Mouse (Mus musculus) cerebellum, postnatal 10 days (tissue): ENCODE measurements around the gene Fam122b.

ENCODE experiments used
- DNase-seq, 2 experiments: peaks; one replicate each; pipeline ENCODE4 v3.0.0; 2021; ENCODE audit warnings: mixed read lengths in 2 of 2

Fam122b gene

GRCm38 (mm10) chrX:53197681-53198080 is 71.9 kb downstream of the Fam122b start:
- no peak for DNase-seq

- no peak for DNase-seq
These were observed 73.2 kb downstream of the Fam122b start for GRCm38 (mm10) chrX:53196392-53196791.
